Mouse (Mus musculus) spleen, adult 2 months (tissue): ENCODE measurements around the gene 1700024P04Rik.

Experiments used
- CTCF ChIP-seq: fragments of 200-500 bp; IDR thresholded peaks from 2 replicates; pipeline ENCODE4 v1.5.1; 2011; ENCODE audit warnings: mild to moderate bottlenecking, inconsistent platforms; ENCODE audit not compliant: insufficient read depth, insufficient read length, insufficient replicate concordance; ENCODE audit errors: extremely low read depth
- POLR2A ChIP-seq: fragments of 200-500 bp; IDR thresholded peaks from 2 replicates; pipeline ENCODE4 v1.6.1; 2011; ENCODE audit warnings: low read depth, low read length, inconsistent platforms

- no peak for TF ChIP-seq CTCF
- no peak for TF ChIP-seq POLR2A
Measured at GRCm38 (mm10) chr13:98942360-98942759, 42.0 kb downstream of the 1700024P04Rik start.
